Mouse (Mus musculus) lung, postnatal 0 days (tissue): ENCODE measurements at regions not wholly inside any gene's neighbourhood (a gene's known extent, or its start where the extent isn't known, plus 50 kb on each side); places are given as distances from the start of the nearest gene placed in this dataset.
"Not testable (repeated sequence)": the region's sequence is repeated elsewhere in the genome, so short reads cannot be mapped to it uniquely, and the experiment has no call there.

Experiments
- ATAC-seq: fragments of 200-750 bp; cut with Nextera tagmentation; 2 replicates; pipeline ENCODE4 v1.8.0; 2017; ENCODE audit warnings: moderate library complexity
- DNase-seq: peaks from one replicate; pipeline ENCODE4 v3.0.0-alpha.2; 2016; ENCODE audit warnings: low spot score
- H3K27ac ChIP-seq: fragments of 300-500 bp; sonication (generic); 2 replicates; pipeline ENCODE4 v1.5.1; 2014; ENCODE audit warnings: antibody characterized with exemption, mild to moderate bottlenecking, low read length, mixed read lengths
- H3K27me3 ChIP-seq: fragments of 300-500 bp; sonication (generic); replicated peaks from 2 replicates; pipeline ENCODE4 v1.6.1; 2014; ENCODE audit warnings: low read length, mixed read lengths; ENCODE audit not compliant: insufficient read depth
- H3K36me3 ChIP-seq: fragments of 300-500 bp; sonication (generic); 2 replicates; pipeline ENCODE4 v1.6.1; 2014; ENCODE audit warnings: low read length, mixed read lengths; ENCODE audit not compliant: insufficient read depth
- H3K4me1 ChIP-seq: fragments of 300-500 bp; sonication (generic); 2 replicates; pipeline ENCODE4 v1.6.1; 2014; ENCODE audit warnings: antibody characterized with exemption, low read depth, low read length, mixed read lengths; ENCODE audit not compliant: insufficient read depth
- H3K4me2 ChIP-seq: fragments of 300-500 bp; sonication (generic); replicated peaks from 2 replicates; pipeline ENCODE4 v1.6.1; 2014; ENCODE audit warnings: low read depth, mild to moderate bottlenecking, low read length, moderate library complexity, mixed read lengths
- H3K4me3 ChIP-seq: fragments of 300-500 bp; sonication (generic); 2 replicates; pipeline ENCODE4 v1.5.1; 2014; ENCODE audit warnings: low read depth, low read length
- H3K9ac ChIP-seq: fragments of 300-500 bp; sonication (generic); replicated peaks from 2 replicates; pipeline ENCODE4 v1.6.1; 2014; ENCODE audit warnings: low read depth, mild to moderate bottlenecking
- H3K9me3 ChIP-seq: fragments of 300-500 bp; sonication (generic); 2 replicates; pipeline ENCODE4 v1.6.1; 2016; ENCODE audit warnings: low read length, mixed read lengths
- WGBS: fragments of 180-500 bp; shearing (Covaris S2); extraction: QIAGEN DNeasy Blood & Tissue Kit; methylation state at CpG from one replicate; pipeline ENCODE4 v1.1.7; 2014; 5-methylcytosine and 5-hydroxymethylcytosine counted together

GRCm38 (mm10) chr4:146263038-146263685 is 106.5 kb downstream of the Zfp600 start:
- H3K9ac ChIP-seq, DNase-seq: not testable (repeated sequence)

GRCm38 (mm10) chr4:146263790-146264189 is 107.2 kb downstream of the Zfp600 start:
- not testable (repeated sequence) for H3K27ac ChIP-seq, ATAC-seq, DNase-seq, H3K4me2 ChIP-seq, H3K4me3 ChIP-seq, H3K36me3 ChIP-seq, H3K4me1 ChIP-seq, H3K9me3 ChIP-seq, H3K27me3 ChIP-seq, H3K9ac ChIP-seq
- 40% methylated on average over 2 of the region's 5 CpGs for WGBS

More at GRCm38 (mm10) chr4:146263038-146263685, 106.5 kb downstream of the Zfp600 start:
- not testable (repeated sequence) for H3K4me3 ChIP-seq, H3K4me1 ChIP-seq, H3K27me3 ChIP-seq, H3K9me3 ChIP-seq, H3K27ac ChIP-seq, H3K36me3 ChIP-seq
- WGBS: 10% methylated on average over 30 of the region's 51 CpGs
- peak overlapping the region; percentile 32; the same call in 1 of the 2 replicates for H3K4me2 ChIP-seq
- ATAC-seq: peak; percentile 78

- not testable (repeated sequence) for H3K27me3 ChIP-seq, H3K36me3 ChIP-seq, H3K9ac ChIP-seq, ATAC-seq, H3K27ac ChIP-seq, H3K4me3 ChIP-seq, H3K9me3 ChIP-seq, H3K4me1 ChIP-seq, H3K4me2 ChIP-seq, DNase-seq
- no CpG with 5 or more reads among the region's 14 CpGs for WGBS
These were observed 113.6 kb downstream of the Zfp600 start for GRCm38 (mm10) chr4:146270119-146270747.
